Mouse (Mus musculus): ENCODE data around the gene Nfasc. TPM values are rescaled to one million over a fixed set of nuclear protein-coding genes. Genes with fewer than 3 reads are reported as not detected.

Nfasc gene
- polyA plus RNA-seq, 1 experiment from 2014 or later, result 0.06 TPM

DNA sequence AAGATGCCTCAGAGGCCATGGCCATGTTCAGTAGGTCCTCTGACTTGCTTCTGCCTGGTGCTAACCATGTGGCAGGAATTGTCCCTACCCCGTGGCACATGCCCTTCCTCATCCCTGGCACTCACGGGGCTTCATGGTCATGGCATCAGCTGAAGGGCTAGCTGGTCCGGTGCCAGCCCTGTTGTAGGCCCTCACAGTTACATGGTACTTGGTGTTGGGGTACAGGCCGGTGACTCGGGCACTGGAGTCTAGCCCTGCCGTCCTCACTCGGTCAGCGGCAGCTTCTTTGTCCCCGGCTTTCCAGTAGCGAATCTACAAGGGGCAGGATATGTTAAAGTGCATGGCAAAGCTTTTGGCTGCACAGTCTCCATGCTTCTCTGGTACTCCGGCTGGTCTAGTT, 224.8 kb downstream of the Nfasc start:
- no peaks in the 10 kb centered on the region for H3K36me3 ChIP-seq (ENCODE audit: insufficient read depth, low read length)
- H3K9ac ChIP-seq (replicated peaks; ENCODE audit: low read depth), result no peak overlapping the region
- H3K4me1 ChIP-seq (ENCODE audit: insufficient read depth, low read depth, low read length), result no peaks in the 10 kb centered on the region; the same call in 1 of the 2 replicates
- DNase-seq (ENCODE audit: low spot score), result no peak
- no peak overlapping the region for H3K4me2 ChIP-seq (replicated peaks; ENCODE audit: low read depth, low read length)
- H3K4me3 ChIP-seq (ENCODE audit: low read depth, low read length), result no peak overlapping the region
- no peak for ATAC-seq
- WGBS, result 89% methylated on average over 11 of the region's 11 CpGs
- H3K27me3 ChIP-seq (replicated peaks; ENCODE audit: insufficient read depth, low read length), result no peaks in the 10 kb centered on the region
- no peak overlapping the region for H3K27ac ChIP-seq (ENCODE audit: low read length)
- TF ChIP-seq EP300 (IDR thresholded peaks at IDR 0.05), result no peak
- TF ChIP-seq CTCF (IDR thresholded peaks at IDR 0.05), result no peak
- H3K9me3 ChIP-seq (ENCODE audit: low read length), result no peaks in the 10 kb centered on the region

DNA sequence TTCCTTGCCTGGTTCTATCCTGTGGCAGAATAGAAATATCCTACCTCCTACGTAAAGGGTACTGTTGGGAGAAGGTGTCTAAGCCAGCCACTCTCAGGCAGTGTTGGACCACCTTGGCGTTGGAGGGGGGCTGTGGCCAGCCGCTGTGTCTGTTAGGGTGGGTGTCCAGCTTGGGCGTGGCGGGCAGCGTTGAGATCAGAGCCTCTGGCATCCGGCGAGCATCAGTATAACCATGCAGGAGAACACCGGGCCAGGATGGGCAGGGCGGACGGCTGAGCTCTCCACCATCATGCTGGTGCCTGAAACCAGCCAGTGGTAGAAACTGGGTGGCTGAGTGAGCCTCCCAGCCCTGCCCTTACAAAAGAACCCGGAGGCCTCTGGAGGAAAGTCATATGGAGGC, 226.3 kb downstream of the Nfasc start:
- TF ChIP-seq CTCF (IDR thresholded peaks at IDR 0.05) (no peak), EP300 (IDR thresholded peaks at IDR 0.05) (no peak)
- Histone ChIP-seq H3K36me3 (ENCODE audit: insufficient read depth, low read length) (no peaks in the 10 kb centered on the region), H3K4me3 (ENCODE audit: low read depth, low read length) (no peak overlapping the region), H3K4me2 (replicated peaks; ENCODE audit: low read depth, low read length) (no peak overlapping the region), H3K27me3 (replicated peaks; ENCODE audit: insufficient read depth, low read length) (no peaks in the 10 kb centered on the region), H3K27ac (ENCODE audit: low read length) (no peak overlapping the region), H3K9me3 (ENCODE audit: low read length) (no peaks in the 10 kb centered on the region), H3K4me1 (ENCODE audit: insufficient read depth, low read depth, low read length) (peaks cover 3% of the 10 kb centered on the region; the same call in 1 of the 2 replicates), H3K9ac (replicated peaks; ENCODE audit: low read depth) (no peak overlapping the region)
- DNase-seq (ENCODE audit: low spot score) (no peak), ATAC-seq (no peak)
- 90% methylated on average over 12 of the region's 12 CpGs for WGBS

Other genes starting within 250 kb of the Nfasc start
- gene Tmem81, start 235.6 kb downstream of the Nfasc start, polyA plus RNA-seq (2015; fragmentation: Nextera tagmentation; extraction: Ambion mirVana), result 1.3 and 1.7 TPM in 2 replicates
- gene Cntn2, start 198.5 kb downstream of the Nfasc start, polyA plus RNA-seq (2015; fragmentation: Nextera tagmentation; extraction: Ambion mirVana), result 0.02 and 0.04 TPM in 2 replicates
- 0.63 and 0.67 TPM in 2 replicates for gene Lrrn2, start 138.5 kb upstream of the Nfasc start, polyA plus RNA-seq (2015; fragmentation: Nextera tagmentation; extraction: Ambion mirVana)